Mouse (Mus musculus): Measurements from ENCODE around the gene Klhdc10. TPM values are rescaled to one million over a fixed set of nuclear protein-coding genes. Genes with fewer than 3 reads are reported as not detected.

The Klhdc10 gene
- polyA plus RNA-seq, 1 experiment: 29.7 TPM

DNA sequence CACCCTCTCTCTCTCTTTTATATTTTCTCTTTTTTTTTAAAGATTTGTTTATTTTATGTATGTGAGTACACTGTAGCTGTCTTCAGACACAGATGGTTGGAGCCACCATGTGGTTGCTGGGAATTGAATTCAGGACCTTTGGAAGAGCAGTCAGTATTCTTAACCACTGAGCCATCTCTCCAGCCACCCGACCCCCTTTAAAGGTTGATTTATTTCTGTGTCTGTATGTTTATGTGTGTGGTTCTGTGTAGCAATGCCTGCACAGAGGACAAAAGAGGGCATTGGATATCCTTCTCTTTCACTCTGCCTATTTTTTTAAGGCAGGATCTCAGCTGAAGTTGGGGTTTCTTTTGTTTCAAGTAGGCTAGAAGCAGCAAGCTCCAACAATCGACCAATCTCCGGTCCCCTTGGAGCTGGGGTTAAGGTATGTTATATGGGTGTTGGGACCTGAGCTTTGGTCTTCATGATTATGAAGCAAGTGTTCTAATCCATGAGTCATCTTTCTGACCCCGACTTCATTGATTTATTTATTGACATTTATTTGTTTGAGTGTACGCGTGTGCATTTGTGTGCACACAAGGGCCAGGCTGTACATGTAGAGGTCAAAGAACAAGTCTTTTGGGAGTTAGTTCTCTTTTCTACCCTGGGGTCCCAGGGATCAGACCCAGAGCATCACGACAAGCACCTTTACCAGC, 7.9 kb downstream of the Klhdc10 start:
- Histone ChIP-seq H3K27me3 (ENCODE audit: control insufficient read depth, insufficient read depth, low read length) (no peaks in the 10 kb centered on the region), H3K27ac (ENCODE audit: control insufficient read depth, insufficient read depth, low read length) (no peak overlapping the region), H3K4me3 (ENCODE audit: control insufficient read depth, insufficient read depth, low read length) (no peak overlapping the region), H3K36me3 (ENCODE audit: control insufficient read depth, insufficient read depth, low read length) (no peaks in the 10 kb centered on the region), H3K4me1 (replicated peaks; ENCODE audit: control insufficient read depth, insufficient read depth, low read length) (0 out of 2 replicates have a peak, but pooled peaks cover 2% of the 10 kb centered on the region)
- DNase-seq: no peak
- 95% methylated on average over 7 of the region's 7 CpGs for WGBS
- TF ChIP-seq CTCF (IDR thresholded peaks at IDR 0.05; ENCODE audit: borderline replicate concordance, control insufficient read depth, extremely low read depth, insufficient read depth, low read length, poor library complexity) (no peak), POLR2A (IDR thresholded peaks at IDR 0.05; ENCODE audit: control insufficient read depth, extremely low read depth, insufficient read depth, low read length, poor library complexity) (no peak)

DNA sequence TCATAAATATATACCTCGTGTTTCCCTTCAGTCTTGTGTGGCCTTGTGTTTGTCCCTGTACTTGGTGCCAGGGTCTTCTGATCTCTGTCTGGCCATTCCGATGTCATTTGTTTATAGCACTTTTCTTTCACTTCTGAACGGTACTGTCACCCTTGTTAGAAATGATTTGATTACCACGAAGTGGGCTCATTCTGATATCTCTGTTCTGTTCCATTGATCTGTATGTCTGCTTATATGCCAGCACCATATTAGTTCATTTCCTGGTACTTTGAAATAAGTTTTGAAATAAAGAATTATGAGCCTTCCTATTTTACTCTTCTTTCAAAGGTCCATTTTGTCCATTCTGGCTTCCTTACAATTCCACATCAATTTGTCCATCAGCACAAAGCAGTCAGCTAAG, 9.6 kb downstream of the Klhdc10 start:
- no peaks in the 10 kb centered on the region for H3K36me3 ChIP-seq (ENCODE audit: control insufficient read depth, insufficient read depth, low read length)
- H3K4me3 ChIP-seq (ENCODE audit: control insufficient read depth, insufficient read depth, low read length): no peak overlapping the region
- TF ChIP-seq CTCF (IDR thresholded peaks at IDR 0.05; ENCODE audit: borderline replicate concordance, control insufficient read depth, extremely low read depth, insufficient read depth, low read length, poor library complexity) (no peak), POLR2A (IDR thresholded peaks at IDR 0.05; ENCODE audit: control insufficient read depth, extremely low read depth, insufficient read depth, low read length, poor library complexity) (no peak)
- H3K27ac ChIP-seq (ENCODE audit: control insufficient read depth, insufficient read depth, low read length): no peak overlapping the region
- 93% methylated on average over 4 of the region's 4 CpGs for WGBS
- no peaks in the 10 kb centered on the region for H3K4me1 ChIP-seq (replicated peaks; ENCODE audit: control insufficient read depth, insufficient read depth, low read length)
- DNase-seq: no peak
- H3K27me3 ChIP-seq (ENCODE audit: control insufficient read depth, insufficient read depth, low read length): no peaks in the 10 kb centered on the region

DNA sequence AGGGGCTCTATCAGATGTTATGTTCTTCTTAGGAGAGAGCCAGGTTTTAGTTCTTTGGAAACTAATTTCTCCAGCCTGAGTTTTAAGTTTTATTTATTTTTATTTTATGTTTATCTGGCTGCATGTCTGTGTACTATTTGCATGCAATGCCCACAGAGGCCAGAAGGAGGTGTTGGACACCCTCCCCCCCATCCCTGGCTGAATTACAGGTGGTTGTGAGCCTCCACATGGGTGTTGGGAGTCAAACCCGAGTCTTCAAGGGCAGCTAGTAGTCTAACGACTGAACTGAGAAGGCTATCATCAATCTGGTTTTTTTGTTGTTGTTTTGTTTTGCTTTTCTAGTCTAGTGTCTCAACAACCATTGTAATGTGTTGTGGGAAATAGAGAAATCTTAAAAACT, 14.5 kb downstream of the Klhdc10 start:
- Histone ChIP-seq H3K4me1 (replicated peaks; ENCODE audit: control insufficient read depth, insufficient read depth, low read length) (no peaks in the 10 kb centered on the region), H3K27ac (ENCODE audit: control insufficient read depth, insufficient read depth, low read length) (no peak overlapping the region), H3K4me3 (ENCODE audit: control insufficient read depth, insufficient read depth, low read length) (no peak overlapping the region), H3K36me3 (ENCODE audit: control insufficient read depth, insufficient read depth, low read length) (no peaks in the 10 kb centered on the region; the same call in 1 of the 2 replicates), H3K27me3 (ENCODE audit: control insufficient read depth, insufficient read depth, low read length) (no peaks in the 10 kb centered on the region)
- WGBS: 93% methylated on average over 2 of the region's 2 CpGs
- no peak for TF ChIP-seq CTCF (IDR thresholded peaks at IDR 0.05; ENCODE audit: borderline replicate concordance, control insufficient read depth, extremely low read depth, insufficient read depth, low read length, poor library complexity)
- no peak for TF ChIP-seq POLR2A (IDR thresholded peaks at IDR 0.05; ENCODE audit: control insufficient read depth, extremely low read depth, insufficient read depth, low read length, poor library complexity)
- DNase-seq: no peak

DNA sequence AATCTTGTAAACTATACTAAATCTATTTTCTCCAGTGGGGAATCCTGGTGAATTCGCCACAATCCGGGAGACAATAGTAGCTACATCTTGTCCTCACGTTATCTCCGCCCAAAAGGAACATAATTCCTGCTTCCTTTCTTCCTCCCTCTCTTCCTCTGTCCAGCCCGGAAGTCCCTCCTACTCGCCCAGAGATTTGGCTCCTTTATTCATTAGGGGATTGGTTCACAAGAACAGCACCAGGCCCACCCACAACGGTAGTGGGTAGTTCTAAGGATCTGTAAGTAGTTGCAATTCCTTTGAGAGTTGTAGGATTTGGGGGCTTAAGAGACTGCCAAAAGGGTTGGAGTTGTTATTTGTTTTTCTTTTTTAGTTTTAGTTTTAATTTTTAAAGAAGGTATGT, 15.1 kb downstream of the Klhdc10 start:
- WGBS: 96% methylated on average over 7 of the region's 7 CpGs
- no peak overlapping the region for H3K4me3 ChIP-seq (ENCODE audit: control insufficient read depth, insufficient read depth, low read length)

DNA sequence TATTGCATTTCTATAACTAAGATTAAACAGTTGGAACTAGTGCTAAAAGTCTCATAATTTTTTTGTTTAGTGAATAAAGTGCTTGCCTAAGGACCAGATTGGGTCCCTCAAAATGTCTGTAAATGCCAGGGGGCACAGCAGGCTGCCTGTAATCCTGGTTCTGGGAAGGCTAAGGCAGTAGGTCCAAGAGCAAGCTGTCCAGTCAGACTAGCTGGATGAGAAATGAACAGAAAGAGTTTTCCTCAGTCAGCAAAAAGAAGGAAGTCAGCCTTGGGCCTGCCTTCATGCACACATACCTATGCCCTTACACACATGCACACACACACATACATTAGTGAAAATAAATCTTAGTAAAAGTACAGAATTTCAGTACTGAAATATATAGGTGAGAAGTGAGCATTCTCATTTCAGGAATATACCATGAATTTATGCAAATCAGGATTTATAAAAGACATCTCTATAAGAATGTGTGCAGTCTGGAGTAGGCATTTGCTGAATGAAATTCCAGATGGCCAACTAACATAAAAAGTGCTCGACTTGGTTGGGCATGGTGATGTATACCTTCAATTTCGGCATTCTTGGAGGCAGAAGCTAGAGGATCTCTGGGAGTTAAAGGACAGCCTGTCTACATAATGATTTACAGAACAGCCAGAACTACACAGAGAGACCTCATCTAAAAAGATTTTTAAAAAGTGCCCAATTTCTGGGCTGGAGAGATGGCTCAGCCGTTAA, 31.0 kb downstream of the Klhdc10 start:
- no peaks in the 10 kb centered on the region for H3K36me3 ChIP-seq (ENCODE audit: control insufficient read depth, insufficient read depth, low read length)
- WGBS: 89% methylated on average over 3 of the region's 3 CpGs
- no peak overlapping the region for H3K27ac ChIP-seq (ENCODE audit: control insufficient read depth, insufficient read depth, low read length)
- DNase-seq: no peak
- H3K4me3 ChIP-seq (ENCODE audit: control insufficient read depth, insufficient read depth, low read length): no peak overlapping the region
- TF ChIP-seq POLR2A (IDR thresholded peaks at IDR 0.05; ENCODE audit: control insufficient read depth, extremely low read depth, insufficient read depth, low read length, poor library complexity) (no peak), CTCF (IDR thresholded peaks at IDR 0.05; ENCODE audit: borderline replicate concordance, control insufficient read depth, extremely low read depth, insufficient read depth, low read length, poor library complexity) (no peak)
- H3K27me3 ChIP-seq (ENCODE audit: control insufficient read depth, insufficient read depth, low read length): no peaks in the 10 kb centered on the region
- no peaks in the 10 kb centered on the region for H3K4me1 ChIP-seq (replicated peaks; ENCODE audit: control insufficient read depth, insufficient read depth, low read length)

More for the DNA sequence above, 15.1 kb downstream of the Klhdc10 start:
- no peak for DNase-seq
- Histone ChIP-seq H3K27ac (ENCODE audit: control insufficient read depth, insufficient read depth, low read length) (no peak overlapping the region), H3K27me3 (ENCODE audit: control insufficient read depth, insufficient read depth, low read length) (no peaks in the 10 kb centered on the region), H3K36me3 (ENCODE audit: control insufficient read depth, insufficient read depth, low read length) (no peaks in the 10 kb centered on the region; the same call in 1 of the 2 replicates), H3K4me1 (replicated peaks; ENCODE audit: control insufficient read depth, insufficient read depth, low read length) (no peaks in the 10 kb centered on the region)
- TF ChIP-seq POLR2A (IDR thresholded peaks at IDR 0.05; ENCODE audit: control insufficient read depth, extremely low read depth, insufficient read depth, low read length, poor library complexity): no peak
- no peak for TF ChIP-seq CTCF (IDR thresholded peaks at IDR 0.05; ENCODE audit: borderline replicate concordance, control insufficient read depth, extremely low read depth, insufficient read depth, low read length, poor library complexity)

DNA sequence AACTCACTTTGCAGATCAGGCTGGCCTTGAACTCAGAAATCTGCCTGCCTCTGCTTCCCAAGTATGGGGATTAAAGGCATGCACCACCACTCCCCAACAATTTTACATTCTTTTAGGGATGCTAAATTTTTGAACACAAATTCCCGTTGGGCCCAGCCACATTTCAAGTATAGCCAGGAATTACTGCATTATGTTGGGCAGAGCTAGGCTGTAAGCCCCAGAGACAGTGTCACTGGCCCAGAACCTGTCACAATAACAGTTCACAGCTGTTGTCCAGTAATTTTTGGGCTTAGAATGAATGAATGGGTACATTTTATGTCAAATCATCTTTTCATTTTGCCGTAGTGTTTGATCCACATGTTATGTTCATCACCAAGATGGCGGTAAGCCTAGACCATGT, 34.8 kb downstream of the Klhdc10 start:
- no peak for TF ChIP-seq CTCF (IDR thresholded peaks at IDR 0.05; ENCODE audit: borderline replicate concordance, control insufficient read depth, extremely low read depth, insufficient read depth, low read length, poor library complexity)
- TF ChIP-seq POLR2A (IDR thresholded peaks at IDR 0.05; ENCODE audit: control insufficient read depth, extremely low read depth, insufficient read depth, low read length, poor library complexity): no peak
- DNase-seq: no peak
- 95% methylated on average over 3 of the region's 3 CpGs for WGBS
- no peak overlapping the region for H3K27ac ChIP-seq (ENCODE audit: control insufficient read depth, insufficient read depth, low read length)
- no peaks in the 10 kb centered on the region for H3K27me3 ChIP-seq (ENCODE audit: control insufficient read depth, insufficient read depth, low read length)
- H3K36me3 ChIP-seq (ENCODE audit: control insufficient read depth, insufficient read depth, low read length): no peaks in the 10 kb centered on the region
- H3K4me3 ChIP-seq (ENCODE audit: control insufficient read depth, insufficient read depth, low read length): no peak overlapping the region
- no peaks in the 10 kb centered on the region for H3K4me1 ChIP-seq (replicated peaks; ENCODE audit: control insufficient read depth, insufficient read depth, low read length)

Data from thymus, adult 2 months (tissue).